Mouse (Mus musculus) thymus, adult 2 months (tissue): Measurements from ENCODE around the gene Chst12.

Experiments
- CTCF ChIP-seq: fragments of 200-500 bp; IDR thresholded peaks from 2 replicates; pipeline ENCODE4 v1.5.1; 2012; ENCODE audit warnings: mild to moderate bottlenecking, control low read depth, low read length, moderate library complexity, borderline replicate concordance; ENCODE audit not compliant: control insufficient read depth, poor library complexity, insufficient read depth; ENCODE audit errors: extremely low read depth
- POLR2A ChIP-seq: fragments of 200-500 bp; IDR thresholded peaks from 2 replicates; pipeline ENCODE4 v1.6.1; 2012; ENCODE audit warnings: mild to moderate bottlenecking, low read length, control low read depth, moderate library complexity; ENCODE audit not compliant: control insufficient read depth, poor library complexity, insufficient read depth; ENCODE audit errors: extremely low read depth

- no peak for TF ChIP-seq CTCF
- TF ChIP-seq POLR2A: no peak
Measured at GRCm38 (mm10) chr5:140491142-140491541, 14.2 kb upstream of the Chst12 start.
